Mouse (Mus musculus) hindbrain, embryonic 12.5 days (tissue): Measurements from ENCODE around the gene Hspa4. TPM values are rescaled to one million over a fixed set of nuclear protein-coding genes. Genes with fewer than 3 reads are reported as not detected.

Experiments used
- ATAC-seq: fragments of 200-750 bp; cut with Nextera tagmentation; 2 replicates; pipeline ENCODE4 v1.8.0; 2017; ENCODE audit warnings: moderate TSS enrichment; ENCODE audit not compliant: low FRiP score
- H3K27ac ChIP-seq: fragments of 300-500 bp; sonication (generic); 2 replicates; pipeline ENCODE4 v1.5.1; 2016; ENCODE audit warnings: mild to moderate bottlenecking
- H3K27me3 ChIP-seq: fragments of 300-500 bp; sonication (generic); 2 replicates; pipeline ENCODE4 v1.6.1; 2016; ENCODE audit warnings: mild to moderate bottlenecking
- H3K36me3 ChIP-seq: fragments of 300-500 bp; sonication (generic); 2 replicates; pipeline ENCODE4 v1.6.1; 2016; ENCODE audit warnings: mild to moderate bottlenecking
- H3K4me1 ChIP-seq: fragments of 300-500 bp; sonication (generic); 2 replicates; pipeline ENCODE4 v1.6.1; 2016
- H3K4me2 ChIP-seq: fragments of 300-500 bp; sonication (generic); replicated peaks from 2 replicates; pipeline ENCODE4 v1.6.1; 2016; ENCODE audit warnings: mild to moderate bottlenecking
- H3K4me3 ChIP-seq: fragments of 300-500 bp; sonication (generic); 2 replicates; pipeline ENCODE4 v1.5.1; 2016; ENCODE audit warnings: mild to moderate bottlenecking
- H3K9ac ChIP-seq: fragments of 300-500 bp; sonication (generic); 2 replicates; pipeline ENCODE4 v1.6.1; 2016; ENCODE audit warnings: mild to moderate bottlenecking, moderate library complexity
- H3K9me3 ChIP-seq: fragments of 300-500 bp; sonication (generic); replicated peaks from 2 replicates; pipeline ENCODE4 v1.6.1; 2016; ENCODE audit warnings: mild to moderate bottlenecking
- WGBS: fragments of 180-500 bp; shearing (Covaris S2); methylation state at CpG from one replicate; pipeline ENCODE4 v1.1.7; 2016; 5-methylcytosine and 5-hydroxymethylcytosine counted together
- polyA plus RNA-seq: library from polyadenylated mRNA; unstranded; fragments of >200 nt; fragmentation: Nextera tagmentation; extraction: Ambion mirVana; gene quantifications from 2 replicates; pipeline ENCODE4 v1.2.1, GENCODE M21; 2016

The Hspa4 gene
- polyA plus RNA-seq, 1 experiment from 2014 or later = 80.7 TPM

- H3K27me3 ChIP-seq = no peaks in the 10 kb centered on the region
- H3K4me1 ChIP-seq = no peaks in the 10 kb centered on the region
- WGBS = 95% methylated on average over 6 of the region's 6 CpGs
- no peak for ATAC-seq
- H3K4me3 ChIP-seq = no peak overlapping the region
- no peak overlapping the region for H3K9ac ChIP-seq
- H3K36me3 ChIP-seq = peaks cover 92% of the 10 kb centered on the region
- no peaks in the 10 kb centered on the region for H3K9me3 ChIP-seq
- no peak overlapping the region for H3K4me2 ChIP-seq
- H3K27ac ChIP-seq = no peak overlapping the region
These were observed 30.7 kb downstream of the Hspa4 start for GRCm38 (mm10) chr11:53269596-53269995.

- Histone ChIP-seq H3K4me3 (no peak overlapping the region), H3K27ac (no peak overlapping the region), H3K4me2 (no peak overlapping the region), H3K9me3 (no peaks in the 10 kb centered on the region), H3K27me3 (no peaks in the 10 kb centered on the region), H3K4me1 (no peaks in the 10 kb centered on the region), H3K36me3 (peaks cover 52% of the 10 kb centered on the region), H3K9ac (no peak overlapping the region)
- WGBS = 79% methylated on average over 5 of the region's 5 CpGs
- ATAC-seq = no peak
These were observed 39.7 kb downstream of the Hspa4 start for GRCm38 (mm10) chr11:53260556-53260955.

- H3K9ac ChIP-seq = no peak overlapping the region
- H3K27me3 ChIP-seq = no peaks in the 10 kb centered on the region
- no peak overlapping the region for H3K27ac ChIP-seq
- H3K4me3 ChIP-seq = no peak overlapping the region
- no peak overlapping the region for H3K4me2 ChIP-seq
- no peaks in the 10 kb centered on the region for H3K9me3 ChIP-seq
- H3K36me3 ChIP-seq = peaks cover 47% of the 10 kb centered on the region
- no peaks in the 10 kb centered on the region for H3K4me1 ChIP-seq
- WGBS = 79% methylated on average over 1 of the region's 1 CpGs
- ATAC-seq = no peak
These were observed 40.2 kb downstream of the Hspa4 start for GRCm38 (mm10) chr11:53260056-53260455.

- Histone ChIP-seq H3K9ac (no peak overlapping the region), H3K4me3 (no peak overlapping the region), H3K4me1 (no peaks in the 10 kb centered on the region), H3K9me3 (no peaks in the 10 kb centered on the region), H3K36me3 (peaks cover 38% of the 10 kb centered on the region), H3K27ac (no peak overlapping the region), H3K27me3 (no peaks in the 10 kb centered on the region), H3K4me2 (no peak overlapping the region)
- ATAC-seq = no peak
- 91% methylated on average over 6 of the region's 6 CpGs for WGBS
These were observed 41.1 kb downstream of the Hspa4 start for GRCm38 (mm10) chr11:53259047-53259632.

- ATAC-seq = no peak
- Histone ChIP-seq H3K4me2 (no peak overlapping the region), H3K9me3 (no peaks in the 10 kb centered on the region), H3K36me3 (peaks cover 20% of the 10 kb centered on the region), H3K4me1 (peaks cover 5% of the 10 kb centered on the region; the same call in 1 of the 2 replicates), H3K9ac (no peak overlapping the region), H3K4me3 (no peak overlapping the region), H3K27ac (no peak overlapping the region), H3K27me3 (no peaks in the 10 kb centered on the region)
- WGBS = 83% methylated on average over 2 of the region's 2 CpGs
These were observed 43.3 kb downstream of the Hspa4 start for GRCm38 (mm10) chr11:53256914-53257313.

- Histone ChIP-seq H3K27ac (no peak overlapping the region), H3K27me3 (no peaks in the 10 kb centered on the region), H3K4me1 (peaks cover 5% of the 10 kb centered on the region; the same call in 1 of the 2 replicates), H3K9me3 (no peaks in the 10 kb centered on the region), H3K9ac (no peak overlapping the region), H3K4me3 (no peak overlapping the region), H3K4me2 (no peak overlapping the region), H3K36me3 (peaks cover under 1% of the 10 kb centered on the region; the same call in 1 of the 2 replicates)
- 39% methylated on average over 7 of the region's 7 CpGs for WGBS
- no peak for ATAC-seq
These were observed 45.3 kb downstream of the Hspa4 start for GRCm38 (mm10) chr11:53254926-53255325.

- H3K27me3 ChIP-seq = no peaks in the 10 kb centered on the region
- peaks cover 5% of the 10 kb centered on the region; the same call in 1 of the 2 replicates for H3K4me1 ChIP-seq
- no peak overlapping the region for H3K4me3 ChIP-seq
- no peak for ATAC-seq
- no peaks in the 10 kb centered on the region for H3K9me3 ChIP-seq
- H3K27ac ChIP-seq = no peak overlapping the region
- 89% methylated on average over 3 of the region's 3 CpGs for WGBS
- no peak overlapping the region for H3K9ac ChIP-seq
- H3K36me3 ChIP-seq = no peaks in the 10 kb centered on the region
- no peak overlapping the region for H3K4me2 ChIP-seq
These were observed 45.8 kb downstream of the Hspa4 start for GRCm38 (mm10) chr11:53254428-53254827.

GRCm38 (mm10) chr11:53252186-53253119 is 47.8 kb downstream of the Hspa4 start:
- no peak overlapping the region for H3K9ac ChIP-seq
- H3K36me3 ChIP-seq = no peaks in the 10 kb centered on the region
- H3K4me3 ChIP-seq = no peak overlapping the region
- H3K9me3 ChIP-seq = no peaks in the 10 kb centered on the region
- no peaks in the 10 kb centered on the region for H3K27me3 ChIP-seq
- peaks cover 5% of the 10 kb centered on the region; the same call in 1 of the 2 replicates for H3K4me1 ChIP-seq
- H3K4me2 ChIP-seq = no peak overlapping the region
- 71% methylated on average over 12 of the region's 12 CpGs for WGBS
- peak; percentile 81 for ATAC-seq
- H3K27ac ChIP-seq = peak overlapping the region; percentile 73

GRCm38 (mm10) chr11:53250796-53251195 is 49.5 kb downstream of the Hspa4 start:
- Histone ChIP-seq H3K36me3 (no peaks in the 10 kb centered on the region), H3K4me1 (peaks cover 5% of the 10 kb centered on the region; the same call in 1 of the 2 replicates), H3K9me3 (no peaks in the 10 kb centered on the region), H3K4me2 (no peak overlapping the region), H3K27ac (no peak overlapping the region), H3K4me3 (no peak overlapping the region), H3K27me3 (no peaks in the 10 kb centered on the region), H3K9ac (no peak overlapping the region)
- no peak for ATAC-seq
- 90% methylated on average over 14 of the region's 14 CpGs for WGBS

GRCm38 (mm10) chr11:53249686-53250085 is 50.6 kb downstream of the Hspa4 start:
- H3K27me3 ChIP-seq = no peaks in the 10 kb centered on the region
- no peak overlapping the region for H3K4me2 ChIP-seq
- WGBS = 75% methylated on average over 5 of the region's 5 CpGs
- H3K9me3 ChIP-seq = 0 out of 2 replicates have a peak, but pooled peaks cover under 1% of the 10 kb centered on the region
- peaks cover 5% of the 10 kb centered on the region for H3K4me1 ChIP-seq
- H3K9ac ChIP-seq = no peak overlapping the region
- no peaks in the 10 kb centered on the region for H3K36me3 ChIP-seq
- ATAC-seq = no peak
- no peak overlapping the region for H3K27ac ChIP-seq
- no peak overlapping the region for H3K4me3 ChIP-seq

- ATAC-seq = no peak
- Histone ChIP-seq H3K4me3 (no peak overlapping the region), H3K9ac (no peak overlapping the region), H3K36me3 (no peaks in the 10 kb centered on the region), H3K27ac (no peak overlapping the region), H3K4me2 (no peak overlapping the region), H3K4me1 (no peaks in the 10 kb centered on the region; the same call in 1 of the 2 replicates), H3K9me3 (0 out of 2 replicates have a peak, but pooled peaks cover 3% of the 10 kb centered on the region), H3K27me3 (no peaks in the 10 kb centered on the region)
- WGBS = 69% methylated on average over 2 of the region's 2 CpGs
These were observed 54.7 kb downstream of the Hspa4 start for GRCm38 (mm10) chr11:53245561-53245960.

GRCm38 (mm10) chr11:53243199-53243598 is 57.1 kb downstream of the Hspa4 start:
- H3K4me1 ChIP-seq = no peaks in the 10 kb centered on the region; the same call in 1 of the 2 replicates
- H3K9me3 ChIP-seq = 0 out of 2 replicates have a peak, but pooled peaks cover 3% of the 10 kb centered on the region
- H3K27ac ChIP-seq = no peak overlapping the region
- WGBS = 43% methylated on average over 11 of the region's 11 CpGs
- H3K9ac ChIP-seq = no peak overlapping the region
- no peak overlapping the region for H3K4me2 ChIP-seq
- no peak overlapping the region for H3K4me3 ChIP-seq
- H3K36me3 ChIP-seq = no peaks in the 10 kb centered on the region
- no peaks in the 10 kb centered on the region for H3K27me3 ChIP-seq
- no peak for ATAC-seq
